Mouse (Mus musculus) CD4-positive naive resting alpha-beta T cell, adult 57 days (primary cell): ENCODE results near the gene Eci2. TPM values are rescaled to one million over a fixed set of nuclear protein-coding genes. Genes with fewer than 3 reads are reported as not detected.

Experiments used
- total RNA-seq: library from RNA; stranded (reverse); gene quantifications from one replicate; pipeline ENCODE4 v1.2.4, GENCODE M21; 2023

The Eci2 gene
- 35.1 TPM for total RNA-seq

GRCm38 (mm10) chr13:35026879-35027278, at the start of gene Eci2:
Eci2 (minus strand) TSS chr13:35027096.

GRCm38 (mm10) chr13:34963511-34964397, 63.1 kb downstream of the Eci2 start, which contains the start of gene Eci3:
Eci3 (minus strand) TSS chr13:34963810.

Other genes starting within 250 kb of the Eci2 start
- 201 TPM for gene Prpf4b, start 151.8 kb downstream of the Eci2 start, total RNA-seq
- 0.59 TPM for gene Fam217a, start 102.8 kb downstream of the Eci2 start, total RNA-seq
- not detected for gene 4933417A18Rik, start 102.7 kb downstream of the Eci2 start, total RNA-seq
- not detected for gene Eci3, start 63.3 kb downstream of the Eci2 start, total RNA-seq